Mouse (Mus musculus) G1E (cell line): ENCODE results near the gene Prelid3b.

Experiments
- CTCF ChIP-seq: IDR thresholded peaks from 2 replicates; pipeline ENCODE4 v1.5.1; 2012; ENCODE audit warnings: low read depth, low read length, inconsistent platforms, mixed read lengths
- POLR2AphosphoS5 ChIP-seq: IDR thresholded peaks from 2 replicates; pipeline ENCODE4 v1.6.1; 2012; ENCODE audit warnings: low read depth, low read length, inconsistent platforms; ENCODE audit not compliant: insufficient replicate concordance

GRCm38 (mm10) chr2:174472818-174473549, at the start of gene Prelid3b:
- no peak for TF ChIP-seq POLR2AphosphoS5
- TF ChIP-seq CTCF, result no peak
